Mouse (Mus musculus) limb, embryonic 11.5 days (tissue): ENCODE results near the gene Gja1. TPM values are rescaled to one million over a fixed set of nuclear protein-coding genes. Genes with fewer than 3 reads are reported as not detected.

Experiments used
- ATAC-seq: fragments of 200-750 bp; cut with Nextera tagmentation; 2 replicates; pipeline ENCODE4 v1.8.0; 2017; ENCODE audit warnings: low read depth; ENCODE audit not compliant: insufficient number of reproducible peaks, low FRiP score, low TSS enrichment
- DNase-seq: peaks from one replicate; pipeline ENCODE4 v3.0.0-alpha.2; 2015; ENCODE audit warnings: low spot score
- H3K27ac ChIP-seq: fragments of 300-500 bp; sonication (generic); replicated peaks from 2 replicates; pipeline ENCODE4 v1.5.1; 2014; ENCODE audit warnings: low read depth, mild to moderate bottlenecking, low read length
- H3K27me3 ChIP-seq: fragments of 300-500 bp; sonication (generic); 2 replicates; pipeline ENCODE4 v1.6.1; 2014; ENCODE audit warnings: mild to moderate bottlenecking, low read length, mixed read lengths; ENCODE audit not compliant: control insufficient read depth, insufficient read depth
- H3K36me3 ChIP-seq: fragments of 300-500 bp; sonication (generic); 2 replicates; pipeline ENCODE4 v1.6.1; 2014; ENCODE audit warnings: mild to moderate bottlenecking, low read length, moderate library complexity, mixed read lengths; ENCODE audit not compliant: control insufficient read depth, insufficient read depth
- H3K4me1 ChIP-seq: fragments of 300-500 bp; sonication (generic); 2 replicates; pipeline ENCODE4 v1.6.1; 2014; ENCODE audit warnings: low read length, mixed read lengths; ENCODE audit not compliant: control insufficient read depth, insufficient read depth
- H3K4me2 ChIP-seq: fragments of 300-500 bp; sonication (generic); 2 replicates; pipeline ENCODE4 v1.6.1; 2014; ENCODE audit warnings: low read depth, mild to moderate bottlenecking, moderate library complexity; ENCODE audit not compliant: severe bottlenecking
- H3K4me3 ChIP-seq: fragments of 300-500 bp; sonication (generic); 2 replicates; pipeline ENCODE4 v1.5.1; 2014; ENCODE audit warnings: low read depth, low read length
- H3K9ac ChIP-seq: fragments of 300-500 bp; sonication (generic); 2 replicates; pipeline ENCODE4 v1.6.1; 2014; ENCODE audit warnings: mild to moderate bottlenecking, low read length
- H3K9me3 ChIP-seq: fragments of 300-500 bp; sonication (generic); 2 replicates; pipeline ENCODE4 v1.6.1; 2016; ENCODE audit warnings: low read length; ENCODE audit not compliant: control insufficient read depth
- whole genome bisulfite sequencing: fragments of 180-500 bp; shearing (Covaris S2); extraction: QIAGEN DNeasy Blood & Tissue Kit; methylation state at CpG from one replicate; pipeline ENCODE4 v1.1.7; 2014; 5-methylcytosine and 5-hydroxymethylcytosine counted together
- polyA plus RNA-seq: library from polyadenylated mRNA; unstranded; fragments of >200 nt; fragmentation: Nextera tagmentation; extraction: Ambion mirVana; gene quantifications from 2 replicates; pipeline ENCODE4 v1.2.1, GENCODE M21; 2014

Gja1 gene
- polyA plus RNA-seq: 333 and 343 TPM in 2 replicates

- under 1% methylated on average over 23 of the region's 23 CpGs for WGBS
- peak within 1 kb of the TSS; percentile 71 for H3K4me2 ChIP-seq
- peak within 1 kb of the TSS; percentile 78 for H3K27ac ChIP-seq
- 0 out of 2 replicates have a peak, but pooled peaks cover 3% of the 10 kb centered on the region for H3K4me1 ChIP-seq
- no peaks in the 10 kb centered on the region for H3K27me3 ChIP-seq
- H3K36me3 ChIP-seq: no peaks in the 10 kb centered on the region
- ATAC-seq: peak; percentile 53; the same call in 1 of the 2 replicates
- DNase-seq: peak; percentile 82
- peak within 1 kb of the TSS; percentile 98 for H3K9ac ChIP-seq
- H3K9me3 ChIP-seq: no peaks in the 10 kb centered on the region
- peak within 1 kb of the TSS; percentile 75 for H3K4me3 ChIP-seq
These were observed at the start of gene Gja1 for GRCm38 (mm10) chr10:56377097-56377965. TSS of gene Gja1 (plus strand) at chr10:56377330.

GRCm38 (mm10) chr10:56338851-56339489 lies 38.2 kb upstream of the Gja1 start:
- Histone ChIP-seq H3K36me3 (no peaks in the 10 kb centered on the region), H3K9me3 (no peaks in the 10 kb centered on the region), H3K27me3 (no peaks in the 10 kb centered on the region), H3K4me1 (no peaks in the 10 kb centered on the region), H3K9ac (no peak overlapping the region), H3K27ac (no peak overlapping the region), H3K4me2 (no peak overlapping the region), H3K4me3 (no peak overlapping the region)
- peak; percentile 74 for ATAC-seq
- WGBS: 59% methylated on average over 6 of the region's 6 CpGs
- peak; percentile 90 for DNase-seq

GRCm38 (mm10) chr10:56360472-56360871 lies 16.7 kb upstream of the Gja1 start:
- Histone ChIP-seq H3K4me2 (no peak overlapping the region), H3K36me3 (no peaks in the 10 kb centered on the region), H3K4me3 (no peak overlapping the region), H3K4me1 (no peaks in the 10 kb centered on the region), H3K9ac (no peak overlapping the region), H3K27ac (no peak overlapping the region), H3K9me3 (no peaks in the 10 kb centered on the region), H3K27me3 (no peaks in the 10 kb centered on the region)
- DNase-seq (no peak), ATAC-seq (no peak)
- WGBS: 70% methylated on average over 4 of the region's 4 CpGs

GRCm38 (mm10) chr10:56369073-56369472 lies 8.1 kb upstream of the Gja1 start:
- no peaks in the 10 kb centered on the region for H3K4me1 ChIP-seq
- no peaks in the 10 kb centered on the region for H3K36me3 ChIP-seq
- H3K27ac ChIP-seq: no peak overlapping the region
- H3K4me2 ChIP-seq: no peak overlapping the region
- no peaks in the 10 kb centered on the region for H3K9me3 ChIP-seq
- peak; percentile 84 for DNase-seq
- no peaks in the 10 kb centered on the region for H3K27me3 ChIP-seq
- ATAC-seq: peak; percentile 60; the same call in 1 of the 2 replicates
- 16% methylated on average over 7 of the region's 7 CpGs for WGBS
- no peak overlapping the region for H3K4me3 ChIP-seq
- no peak overlapping the region for H3K9ac ChIP-seq

- no peak overlapping the region for H3K4me3 ChIP-seq
- no peak overlapping the region for H3K27ac ChIP-seq
- H3K27me3 ChIP-seq: no peaks in the 10 kb centered on the region
- H3K4me1 ChIP-seq: 0 out of 2 replicates have a peak, but pooled peaks cover 3% of the 10 kb centered on the region
- H3K9ac ChIP-seq: no peak overlapping the region
- DNase-seq (no peak), ATAC-seq (no peak)
- no peaks in the 10 kb centered on the region for H3K9me3 ChIP-seq
- no peak overlapping the region for H3K4me2 ChIP-seq
- 32% methylated on average over 8 of the region's 8 CpGs for WGBS
- no peaks in the 10 kb centered on the region for H3K36me3 ChIP-seq
These were observed 4.0 kb upstream of the Gja1 start for GRCm38 (mm10) chr10:56373021-56373720.

GRCm38 (mm10) chr10:56374169-56374568 lies 3.0 kb upstream of the Gja1 start:
- WGBS: 43% methylated on average over 5 of the region's 5 CpGs
- Histone ChIP-seq H3K27me3 (no peaks in the 10 kb centered on the region), H3K4me3 (no peak overlapping the region), H3K27ac (no peak overlapping the region), H3K36me3 (no peaks in the 10 kb centered on the region), H3K4me2 (no peak overlapping the region), H3K4me1 (0 out of 2 replicates have a peak, but pooled peaks cover 3% of the 10 kb centered on the region), H3K9me3 (no peaks in the 10 kb centered on the region), H3K9ac (no peak overlapping the region)
- no peak for DNase-seq
- ATAC-seq: no peak

- 25% methylated on average over 9 of the region's 9 CpGs for WGBS
- Histone ChIP-seq H3K4me1 (0 out of 2 replicates have a peak, but pooled peaks cover 3% of the 10 kb centered on the region), H3K4me3 (no peak overlapping the region), H3K4me2 (no peak overlapping the region), H3K9me3 (no peaks in the 10 kb centered on the region), H3K36me3 (no peaks in the 10 kb centered on the region), H3K27me3 (no peaks in the 10 kb centered on the region), H3K27ac (no peak overlapping the region), H3K9ac (no peak overlapping the region)
- no peak for DNase-seq
- ATAC-seq: no peak
These were observed 1.1 kb upstream of the Gja1 start for GRCm38 (mm10) chr10:56375906-56376468.
